Mouse (Mus musculus) brain, embryonic 14.5 days (tissue): ENCODE data around the gene F7. TPM values are rescaled to one million over a fixed set of nuclear protein-coding genes. Genes with fewer than 3 reads are reported as not detected.
"Not testable (repeated sequence)": the region's sequence is repeated elsewhere in the genome, so short reads cannot be mapped to it uniquely, and the experiment has no call there.

Source experiments
- DNase-seq: peaks from one replicate; pipeline ENCODE4 v3.0.0-alpha.2; 2011; ENCODE audit warnings: low read depth
- CTCF ChIP-seq: fragments of 200-500 bp; IDR thresholded peaks from 2 replicates; pipeline ENCODE4 v1.5.1; 2012; ENCODE audit warnings: inconsistent platforms, mild to moderate bottlenecking, moderate library complexity, borderline replicate concordance; ENCODE audit not compliant: insufficient read depth, insufficient read length; ENCODE audit errors: extremely low read depth
- POLR2A ChIP-seq: fragments of 200-500 bp; IDR thresholded peaks from 2 replicates; pipeline ENCODE4 v1.6.1; 2012; ENCODE audit warnings: mild to moderate bottlenecking, inconsistent platforms, borderline replicate concordance; ENCODE audit not compliant: poor library complexity, insufficient read depth, insufficient read length, severe bottlenecking; ENCODE audit errors: extremely low read depth
- polyA plus RNA-seq: library from polyadenylated mRNA; depleted of rRNA; stranded (reverse); fragments of >200 nt; gene quantifications from 2 replicates; pipeline ENCODE4 v1.2.3, GENCODE M21; 2012; rRNA removed

The F7 gene
- polyA plus RNA-seq, 1 experiment: 0.33 TPM

DNA sequence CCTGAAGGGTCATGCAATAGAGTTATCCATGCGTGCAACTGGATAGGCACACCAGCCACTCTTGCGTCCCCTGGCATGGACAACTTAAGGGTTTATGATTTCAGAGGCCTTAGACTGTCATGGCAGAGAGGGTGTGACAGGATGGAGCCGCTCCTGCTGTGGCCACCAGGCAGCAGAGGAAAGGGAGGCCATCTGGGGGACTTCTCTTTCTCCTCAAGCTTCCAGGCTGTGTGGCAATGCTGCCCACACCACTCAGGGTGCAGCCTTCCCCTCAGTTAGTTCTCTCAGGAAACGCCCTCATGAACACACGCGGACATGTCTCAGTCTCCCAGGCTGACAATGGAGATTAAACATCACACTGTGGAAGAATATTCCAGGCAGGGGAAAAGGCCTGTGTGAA lies 13.2 kb downstream of the F7 start:
- TF ChIP-seq CTCF (no peak), POLR2A (no peak)
- DNase-seq: no peak

- no peak for DNase-seq
- no peak for TF ChIP-seq CTCF
- TF ChIP-seq POLR2A: no peak
Observed at GRCm38 (mm10) chr8:13041459-13041858, 15.6 kb downstream of the F7 start.

DNA sequence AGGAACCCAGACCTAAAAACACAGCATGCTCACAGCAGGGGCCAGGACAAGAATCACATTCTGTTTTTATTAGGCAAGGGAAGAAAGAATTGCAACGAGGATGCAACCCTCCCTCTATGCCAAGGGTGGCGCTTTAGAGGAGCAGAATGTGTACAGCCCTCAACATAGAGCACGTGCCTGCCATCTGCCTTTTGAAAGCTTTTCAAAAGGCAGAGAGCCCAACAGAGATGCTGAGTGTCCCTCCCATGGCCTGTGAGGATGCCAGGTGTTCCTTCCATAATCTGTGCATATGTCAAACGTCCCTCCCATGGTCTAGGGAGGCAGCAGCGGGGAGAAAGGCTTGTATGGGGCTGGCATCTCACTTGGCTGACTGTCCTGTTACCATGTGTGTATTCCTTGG lies 21.8 kb downstream of the F7 start:
- TF ChIP-seq POLR2A (no peak), CTCF (no peak)
- peak; percentile 25 for DNase-seq

GRCm38 (mm10) chr8:13050550-13050949 lies 24.7 kb downstream of the F7 start:
- no peak for DNase-seq
- no peak for TF ChIP-seq CTCF
- no peak for TF ChIP-seq POLR2A

GRCm38 (mm10) chr8:13057351-13057750 lies 31.5 kb downstream of the F7 start:
- TF ChIP-seq POLR2A (no peak), CTCF (no peak)
- DNase-seq: no peak

DNA sequence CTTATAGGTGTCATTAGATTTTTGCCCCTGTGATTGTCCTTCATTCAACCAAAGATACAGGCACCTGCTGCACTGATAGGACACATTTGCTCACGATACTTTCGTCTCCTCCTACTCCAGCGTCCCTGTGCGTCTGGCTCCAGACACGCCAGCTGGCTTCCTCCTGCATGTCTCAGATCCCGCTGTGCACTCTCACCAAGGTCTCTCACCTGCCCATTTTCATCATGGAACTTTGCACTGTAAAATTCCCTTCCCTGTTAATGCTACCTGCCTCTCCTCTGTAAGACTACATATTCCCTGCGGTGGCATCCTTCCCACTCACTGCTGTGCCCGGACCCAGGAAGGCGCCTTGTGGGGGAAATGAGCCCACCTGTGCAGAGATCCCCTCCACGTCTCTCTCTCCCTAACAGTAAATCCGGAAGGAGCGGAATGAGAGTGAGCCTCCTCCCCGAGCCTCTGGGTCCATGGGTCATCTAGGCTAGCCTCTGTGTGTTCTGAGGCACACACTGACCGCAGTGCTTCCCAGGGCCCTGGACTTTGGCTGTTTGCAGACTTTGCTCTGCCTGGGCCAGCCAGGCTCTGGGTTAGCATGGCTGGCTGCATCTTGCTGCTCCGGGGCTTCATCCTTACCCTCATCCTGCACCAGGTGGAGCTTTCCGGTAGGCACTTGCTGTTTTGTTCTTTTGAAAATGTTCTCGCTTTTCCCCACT lies 34.8 kb downstream of the F7 start, which contains the start of gene Proz:
Proz (plus strand) TSS at position 474 of the 710 bp plus-strand sequence.
- DNase-seq: no peak
- TF ChIP-seq POLR2A (no peak), CTCF (no peak)

- TF ChIP-seq POLR2A (no peak), CTCF (no peak)
- DNase-seq: no peak
Observed at GRCm38 (mm10) chr8:13063112-13063511, 37.3 kb downstream of the F7 start.

- TF ChIP-seq POLR2A (no peak), CTCF (no peak)
- no peak for DNase-seq
Observed at GRCm38 (mm10) chr8:13073255-13073654, 47.4 kb downstream of the F7 start.

DNA sequence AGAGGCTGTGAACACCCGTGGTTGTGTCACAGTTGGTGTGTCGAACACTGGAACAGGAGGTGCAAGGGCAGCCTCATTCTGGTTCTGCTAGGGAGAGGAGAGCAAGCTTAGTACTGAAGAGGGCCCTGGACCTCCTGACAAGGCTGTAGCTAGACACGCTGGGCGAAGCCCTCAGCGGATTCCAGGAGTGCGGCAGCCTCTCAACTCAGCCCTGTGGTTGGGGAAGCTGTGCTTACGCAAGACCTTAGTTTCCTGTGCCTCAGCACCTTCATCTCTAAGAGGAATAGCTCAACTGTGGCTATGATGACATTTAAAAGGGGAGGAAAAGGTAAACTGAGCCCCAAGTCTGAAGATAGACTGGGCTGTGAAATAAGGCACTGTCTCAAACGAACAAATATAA lies 49.2 kb downstream of the F7 start:
- DNase-seq: no peak
- no peak for TF ChIP-seq POLR2A

DNA sequence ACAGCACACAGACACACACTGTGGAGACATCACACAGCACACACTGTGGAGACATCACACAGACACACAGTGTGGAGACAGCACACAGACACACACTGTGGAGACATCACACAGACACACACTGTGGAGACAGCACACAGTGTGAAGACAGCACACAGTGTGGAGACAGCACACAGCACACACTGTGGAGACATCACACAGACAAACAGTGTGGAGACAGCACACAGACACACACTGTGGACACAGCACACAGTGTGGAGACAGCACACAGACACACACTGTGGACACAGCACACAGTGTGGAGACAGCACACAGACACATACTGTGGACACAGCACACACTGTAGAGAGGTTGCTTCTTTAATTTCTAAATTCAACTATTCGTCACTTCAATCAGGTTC lies 49.7 kb downstream of the F7 start:
- DNase-seq: not testable (repeated sequence)

- DNase-seq: no peak
- TF ChIP-seq CTCF (no peak), POLR2A (no peak)
Observed at GRCm38 (mm10) chr8:13077542-13077941, 51.7 kb downstream of the F7 start.

Other genes with a start within 250 kb of the F7 start
- 114 and 189 TPM in 2 replicates for gene Mcf2l, start 152.2 kb upstream of the F7 start, polyA plus RNA-seq
- 0.16 and 0.37 TPM in 2 replicates for gene F10, start 11.3 kb downstream of the F7 start, polyA plus RNA-seq
- 0.12 and 0.15 TPM in 2 replicates for gene Proz, start 34.9 kb downstream of the F7 start, polyA plus RNA-seq
- gene Pcid2, start 79.4 kb downstream of the F7 start, polyA plus RNA-seq: 38.5 and 40.5 TPM in 2 replicates
- gene Cul4a, start 79.6 kb downstream of the F7 start, polyA plus RNA-seq: 60.6 and 67.6 TPM in 2 replicates
- gene Lamp1, start 133.1 kb downstream of the F7 start, polyA plus RNA-seq: 247 and 265 TPM in 2 replicates
- 14.4 and 16.6 TPM in 2 replicates for gene Grtp1, start 174.6 kb downstream of the F7 start, polyA plus RNA-seq
- gene Adprhl1, start 228.1 kb downstream of the F7 start, polyA plus RNA-seq: 0.14 and 0.29 TPM in 2 replicates